Mouse (Mus musculus): ENCODE data around the gene Gm21292. TPM values are rescaled to one million over a fixed set of nuclear protein-coding genes. Genes with fewer than 3 reads are reported as not detected.
"Not testable (repeated sequence)": the region's sequence is repeated elsewhere in the genome, so short reads cannot be mapped to it uniquely, and the experiment has no call there.

The Gm21292 gene
- not detected in 2 replicates for polyA plus RNA-seq (2012; rRNA removed)

DNA sequence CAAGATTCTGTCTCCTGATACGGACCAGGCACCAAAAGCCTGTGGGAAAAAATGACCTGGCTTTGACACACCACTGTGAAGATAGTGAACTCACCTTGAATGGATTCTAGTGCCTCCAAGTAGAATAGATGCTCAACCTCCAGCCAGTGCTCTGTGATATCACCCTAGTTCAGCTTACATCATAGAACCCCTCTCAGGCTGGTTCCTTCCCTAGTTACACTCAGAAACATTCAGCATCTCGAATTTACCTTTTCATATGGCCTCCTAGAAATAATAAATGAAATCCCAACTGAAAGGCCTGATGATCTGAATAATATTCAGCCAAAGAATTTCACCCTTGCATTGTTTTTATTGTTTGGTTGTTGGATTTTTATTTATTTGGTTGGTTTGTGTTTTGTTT is at the start of gene Gm21292:
Gene Gm21292 (minus strand): TSS at position 101 of the 400 bp plus-strand sequence.
- DNase-seq; H3K4me3 ChIP-seq (replicated peaks; ENCODE audit: extremely low read depth, low read depth, low read length); H3K4me1 ChIP-seq (ENCODE audit: control insufficient read depth, insufficient read depth, low read length): not testable (repeated sequence)
- no CpG with 5 or more reads among the region's 2 CpGs for WGBS

Other genes starting within 250 kb of the Gm21292 start
- gene Gm21721, start 68.3 kb upstream of the Gm21292 start, polyA plus RNA-seq (2012; rRNA removed) = not detected in 2 replicates
- gene Gm21812, start 213.3 kb upstream of the Gm21292 start, polyA plus RNA-seq (2012; rRNA removed) = not detected in 2 replicates